Mouse (Mus musculus): ENCODE measurements around the gene Pou3f1. TPM values are rescaled to one million over a fixed set of nuclear protein-coding genes. Genes with fewer than 3 reads are reported as not detected.

The Pou3f1 gene
- 13.8 and 15.8 TPM in 2 replicates for polyA plus RNA-seq (2012; rRNA removed)

- Histone ChIP-seq H3K27ac (ENCODE audit: insufficient read depth, low read length) (peak within 1 kb of the TSS; percentile 40; the same call in 1 of the 2 replicates), H3K4me1 (ENCODE audit: control insufficient read depth, insufficient read depth, low read length) (no peaks in the 10 kb centered on the region), H3K4me3 (ENCODE audit: insufficient read depth, low read length) (peak within 1 kb of the TSS; percentile 43)
- no peak for TF ChIP-seq CTCF (IDR thresholded peaks at IDR 0.05; ENCODE audit: extremely low read depth, insufficient read depth, low read length)
- TF ChIP-seq POLR2A (IDR thresholded peaks at IDR 0.05; ENCODE audit: extremely low read depth, insufficient read depth, low read length), result no peak
These were observed at the start of gene Pou3f1 for GRCm38 (mm10) chr4:124656518-124656853. Pou3f1 (plus strand) TSS chr4:124656807.

- H3K27ac ChIP-seq (ENCODE audit: insufficient read depth, low read length), result no peak overlapping the region
- no peak for TF ChIP-seq POLR2A (IDR thresholded peaks at IDR 0.05; ENCODE audit: extremely low read depth, insufficient read depth, low read length)
- TF ChIP-seq CTCF (IDR thresholded peaks at IDR 0.05; ENCODE audit: extremely low read depth, insufficient read depth, low read length), result no peak
- H3K4me1 ChIP-seq (ENCODE audit: control insufficient read depth, insufficient read depth, low read length), result no peaks in the 10 kb centered on the region
- H3K4me3 ChIP-seq (ENCODE audit: insufficient read depth, low read length), result no peak overlapping the region
These were observed 49.4 kb upstream of the Pou3f1 start for GRCm38 (mm10) chr4:124607166-124607565.

GRCm38 (mm10) chr4:124610066-124610465 is 46.5 kb upstream of the Pou3f1 start:
- no peak for TF ChIP-seq CTCF (IDR thresholded peaks at IDR 0.05; ENCODE audit: extremely low read depth, insufficient read depth, low read length)
- no peak for TF ChIP-seq POLR2A (IDR thresholded peaks at IDR 0.05; ENCODE audit: extremely low read depth, insufficient read depth, low read length)
- H3K4me1 ChIP-seq (ENCODE audit: control insufficient read depth, insufficient read depth, low read length), result no peaks in the 10 kb centered on the region
- no peak overlapping the region for H3K4me3 ChIP-seq (ENCODE audit: insufficient read depth, low read length)
- no peak overlapping the region for H3K27ac ChIP-seq (ENCODE audit: insufficient read depth, low read length)

GRCm38 (mm10) chr4:124610703-124611102 is 45.9 kb upstream of the Pou3f1 start, which contains the start of gene 3100002H09Rik:
3100002H09Rik (minus strand) TSS chr4:124610803.
- no peak within 1 kb of the TSS for H3K4me3 ChIP-seq (ENCODE audit: insufficient read depth, low read length)

GRCm38 (mm10) chr4:124611768-124612167 is 44.8 kb upstream of the Pou3f1 start:
- TF ChIP-seq POLR2A (IDR thresholded peaks at IDR 0.05; ENCODE audit: extremely low read depth, insufficient read depth, low read length) (no peak), CTCF (IDR thresholded peaks at IDR 0.05; ENCODE audit: extremely low read depth, insufficient read depth, low read length) (no peak)
- Histone ChIP-seq H3K4me1 (ENCODE audit: control insufficient read depth, insufficient read depth, low read length) (no peaks in the 10 kb centered on the region), H3K27ac (ENCODE audit: insufficient read depth, low read length) (no peak overlapping the region), H3K4me3 (ENCODE audit: insufficient read depth, low read length) (no peak overlapping the region)

More at GRCm38 (mm10) chr4:124610703-124611102, 45.9 kb upstream of the Pou3f1 start, which contains the start of gene 3100002H09Rik:
- TF ChIP-seq CTCF (IDR thresholded peaks at IDR 0.05; ENCODE audit: extremely low read depth, insufficient read depth, low read length), result no peak
- TF ChIP-seq POLR2A (IDR thresholded peaks at IDR 0.05; ENCODE audit: extremely low read depth, insufficient read depth, low read length), result no peak
- no peaks in the 10 kb centered on the region for H3K4me1 ChIP-seq (ENCODE audit: control insufficient read depth, insufficient read depth, low read length)
- no peak within 1 kb of the TSS for H3K27ac ChIP-seq (ENCODE audit: insufficient read depth, low read length)

- H3K4me3 ChIP-seq (ENCODE audit: insufficient read depth, low read length), result no peak overlapping the region
- TF ChIP-seq CTCF (IDR thresholded peaks at IDR 0.05; ENCODE audit: extremely low read depth, insufficient read depth, low read length), result no peak
- TF ChIP-seq POLR2A (IDR thresholded peaks at IDR 0.05; ENCODE audit: extremely low read depth, insufficient read depth, low read length), result no peak
- no peaks in the 10 kb centered on the region for H3K4me1 ChIP-seq (ENCODE audit: control insufficient read depth, insufficient read depth, low read length)
- no peak overlapping the region for H3K27ac ChIP-seq (ENCODE audit: insufficient read depth, low read length)
These were observed 42.4 kb upstream of the Pou3f1 start for GRCm38 (mm10) chr4:124614189-124614588.

DNA sequence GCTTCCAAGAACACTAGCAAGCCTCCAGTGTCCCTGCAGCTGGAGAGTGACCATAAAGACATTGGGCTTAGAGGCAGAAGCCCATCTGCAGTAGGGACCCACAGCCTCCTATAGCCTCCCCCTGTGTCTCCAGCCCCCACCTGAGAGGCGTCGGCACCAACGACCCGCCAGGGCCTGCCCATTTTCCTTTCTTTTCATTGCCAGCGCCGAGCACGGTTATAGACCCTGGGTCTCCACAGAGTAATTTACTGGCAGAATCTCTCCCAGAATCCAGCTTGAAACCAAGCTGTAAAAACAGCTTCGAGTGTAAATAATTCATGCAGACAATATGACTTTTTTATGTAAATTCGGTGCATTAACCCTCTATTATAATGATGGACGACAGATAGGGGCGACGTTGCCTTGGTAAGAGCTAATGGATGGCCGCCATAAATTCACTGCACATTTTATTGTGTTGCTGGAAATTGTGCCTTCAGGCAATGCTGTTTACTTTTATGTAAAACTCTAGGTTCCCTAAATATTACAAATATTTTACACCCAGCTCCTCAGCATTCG is 41.1 kb upstream of the Pou3f1 start:
- H3K4me3 ChIP-seq (ENCODE audit: insufficient read depth, low read length), result no peak overlapping the region
- no peaks in the 10 kb centered on the region for H3K4me1 ChIP-seq (ENCODE audit: control insufficient read depth, insufficient read depth, low read length)
- no peak for TF ChIP-seq CTCF (IDR thresholded peaks at IDR 0.05; ENCODE audit: extremely low read depth, insufficient read depth, low read length)
- TF ChIP-seq POLR2A (IDR thresholded peaks at IDR 0.05; ENCODE audit: extremely low read depth, insufficient read depth, low read length), result no peak
- no peak overlapping the region for H3K27ac ChIP-seq (ENCODE audit: insufficient read depth, low read length)

- Histone ChIP-seq H3K4me1 (ENCODE audit: control insufficient read depth, insufficient read depth, low read length) (no peaks in the 10 kb centered on the region), H3K27ac (ENCODE audit: insufficient read depth, low read length) (no peak overlapping the region), H3K4me3 (ENCODE audit: insufficient read depth, low read length) (no peak overlapping the region)
- TF ChIP-seq POLR2A (IDR thresholded peaks at IDR 0.05; ENCODE audit: extremely low read depth, insufficient read depth, low read length) (no peak), CTCF (IDR thresholded peaks at IDR 0.05; ENCODE audit: extremely low read depth, insufficient read depth, low read length) (no peak)
These were observed 40.6 kb upstream of the Pou3f1 start for GRCm38 (mm10) chr4:124615986-124616385.

- Histone ChIP-seq H3K4me1 (ENCODE audit: control insufficient read depth, insufficient read depth, low read length) (no peaks in the 10 kb centered on the region), H3K27ac (ENCODE audit: insufficient read depth, low read length) (no peak overlapping the region), H3K4me3 (ENCODE audit: insufficient read depth, low read length) (no peak overlapping the region)
- TF ChIP-seq CTCF (IDR thresholded peaks at IDR 0.05; ENCODE audit: extremely low read depth, insufficient read depth, low read length), result no peak
- no peak for TF ChIP-seq POLR2A (IDR thresholded peaks at IDR 0.05; ENCODE audit: extremely low read depth, insufficient read depth, low read length)
These were observed 40.0 kb upstream of the Pou3f1 start for GRCm38 (mm10) chr4:124616636-124617035.

DNA sequence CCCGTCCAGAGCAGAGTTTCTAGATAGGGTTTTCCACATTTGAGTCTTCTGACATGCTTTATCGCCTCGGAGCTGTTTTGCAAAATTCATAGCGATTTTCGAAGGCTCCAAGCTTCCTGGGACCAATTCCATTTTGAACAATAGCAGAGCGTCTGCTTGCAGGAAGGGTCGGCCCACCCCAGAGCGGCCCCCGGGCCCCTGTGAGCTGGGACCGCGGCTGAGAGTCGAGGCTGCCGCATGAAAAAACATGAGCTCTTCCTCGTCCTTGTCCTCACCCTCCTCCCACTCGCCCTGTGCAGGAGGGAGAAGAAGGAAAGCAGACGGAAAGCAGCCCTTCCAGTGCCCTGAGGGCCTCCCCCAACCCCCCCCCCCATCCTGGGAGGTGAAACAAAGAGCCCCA is 38.0 kb upstream of the Pou3f1 start:
- Histone ChIP-seq H3K27ac (ENCODE audit: insufficient read depth, low read length) (no peak overlapping the region), H3K4me3 (ENCODE audit: insufficient read depth, low read length) (no peak overlapping the region), H3K4me1 (ENCODE audit: control insufficient read depth, insufficient read depth, low read length) (no peaks in the 10 kb centered on the region)
- TF ChIP-seq POLR2A (IDR thresholded peaks at IDR 0.05; ENCODE audit: extremely low read depth, insufficient read depth, low read length) (no peak), CTCF (IDR thresholded peaks at IDR 0.05; ENCODE audit: extremely low read depth, insufficient read depth, low read length) (no peak)
